Mouse (Mus musculus): Measurements from ENCODE around the gene Kcns1. TPM values are rescaled to one million over a fixed set of nuclear protein-coding genes. Genes with fewer than 3 reads are reported as not detected.
"Not testable (repeated sequence)": the region's sequence is repeated elsewhere in the genome, so short reads cannot be mapped to it uniquely, and the experiment has no call there.

Gene Kcns1
- 0.21 and 0.25 TPM in 2 replicates for polyA plus RNA-seq (2015; fragmentation: Nextera tagmentation; extraction: Ambion mirVana)

DNA sequence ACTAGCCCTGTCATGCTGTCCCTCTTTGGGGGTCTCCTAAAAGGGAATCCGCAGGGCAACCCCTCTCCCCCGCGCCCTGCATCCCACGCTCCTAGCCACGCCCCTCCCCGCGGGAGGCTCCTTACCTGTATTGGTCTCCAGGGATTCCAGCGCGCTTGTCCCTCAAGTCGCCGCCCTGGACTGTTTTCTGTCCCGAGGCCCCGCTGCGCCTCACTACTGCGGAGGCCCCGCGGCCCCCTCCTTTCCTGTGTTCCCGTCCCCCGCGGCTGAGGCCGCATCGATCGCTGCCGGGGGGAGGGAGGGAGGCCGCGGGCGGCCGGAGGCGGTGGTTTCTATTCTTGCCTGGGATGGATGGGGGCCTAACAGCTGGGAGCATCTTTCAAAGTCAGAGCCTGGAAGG lies at the start of gene Kcns1:
Gene Kcns1, minus strand, starts transcription at position 212 of the 400 bp plus-strand sequence.
- under 1% methylated on average over 24 of the region's 29 CpGs for WGBS
- peak within 1 kb of the TSS; percentile 50 for H3K4me2 ChIP-seq (replicated peaks; ENCODE audit: low read depth, low read length)
- no peak within 1 kb of the TSS for H3K27ac ChIP-seq (ENCODE audit: low read length)
- no peaks in the 10 kb centered on the region for H3K36me3 ChIP-seq (ENCODE audit: insufficient read depth, low read length)
- H3K4me3 ChIP-seq (ENCODE audit: low read length) = peak within 1 kb of the TSS; percentile 37
- peaks cover 64% of the 10 kb centered on the region for H3K27me3 ChIP-seq (ENCODE audit: insufficient read depth, low read length)
- ATAC-seq (ENCODE audit: low FRiP score, low TSS enrichment) = no peak
- peaks cover 15% of the 10 kb centered on the region for H3K4me1 ChIP-seq (ENCODE audit: insufficient read depth, low read length)
- no peaks in the 10 kb centered on the region for H3K9me3 ChIP-seq (ENCODE audit: low read length)
- no peak within 1 kb of the TSS for H3K9ac ChIP-seq (replicated peaks; ENCODE audit: low read length)

DNA sequence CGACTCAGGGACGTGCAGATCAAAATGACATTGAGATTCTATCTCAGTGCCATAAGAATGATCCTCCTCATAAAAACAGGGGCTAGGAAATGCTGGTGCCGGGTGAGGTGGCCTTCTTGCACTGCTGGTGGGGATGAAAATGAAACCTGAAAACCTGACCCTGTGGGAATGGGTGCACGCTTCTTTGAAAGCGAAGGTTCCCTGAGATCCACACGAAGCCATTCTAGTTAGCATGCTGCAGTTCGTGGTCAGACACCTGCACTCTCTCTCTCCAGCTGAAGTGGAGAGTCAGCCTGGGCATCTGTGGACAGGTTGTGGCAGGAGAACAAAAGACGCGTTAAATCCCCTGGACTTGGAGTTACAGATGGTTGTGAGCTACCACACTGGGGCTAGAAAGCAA lies 48.4 kb upstream of the Kcns1 start:
- Histone ChIP-seq H3K27ac (ENCODE audit: low read length) (no peak overlapping the region), H3K4me2 (replicated peaks; ENCODE audit: low read depth, low read length) (no peak overlapping the region; the same call in 1 of the 2 replicates), H3K4me3 (ENCODE audit: low read length) (no peak overlapping the region), H3K27me3 (ENCODE audit: insufficient read depth, low read length) (no peaks in the 10 kb centered on the region), H3K4me1 (ENCODE audit: insufficient read depth, low read length) (no peaks in the 10 kb centered on the region), H3K9ac (replicated peaks; ENCODE audit: low read length) (no peak overlapping the region), H3K9me3 (ENCODE audit: low read length) (no peaks in the 10 kb centered on the region), H3K36me3 (ENCODE audit: insufficient read depth, low read length) (no peaks in the 10 kb centered on the region)
- 78% methylated on average over 9 of the region's 9 CpGs for WGBS
- ATAC-seq (ENCODE audit: low FRiP score, low TSS enrichment) = no peak

DNA sequence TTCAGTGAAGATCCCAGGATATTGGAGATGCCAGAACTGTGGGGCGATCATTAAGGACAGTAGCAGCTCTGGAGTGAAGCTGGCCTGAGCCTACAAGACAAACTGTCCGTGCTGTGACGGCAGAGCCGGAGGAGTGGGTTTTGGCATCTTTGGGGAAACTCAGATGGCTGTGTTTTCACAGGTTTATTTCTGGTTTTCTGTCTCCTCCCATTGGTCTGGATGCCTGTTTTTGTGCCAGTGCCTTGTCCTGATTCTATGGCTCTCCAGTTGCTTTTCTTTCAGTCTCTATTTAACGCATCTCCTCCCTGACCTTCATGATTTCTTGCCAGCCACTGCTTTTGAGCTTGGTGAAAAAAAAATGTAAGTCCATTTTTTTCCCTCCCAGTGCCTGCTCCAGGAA lies 41.8 kb upstream of the Kcns1 start:
- no peak overlapping the region for H3K4me3 ChIP-seq (ENCODE audit: low read length)
- H3K27me3 ChIP-seq (ENCODE audit: insufficient read depth, low read length) = no peaks in the 10 kb centered on the region
- no peaks in the 10 kb centered on the region for H3K4me1 ChIP-seq (ENCODE audit: insufficient read depth, low read length)
- ATAC-seq (ENCODE audit: low FRiP score, low TSS enrichment) = no peak
- no peak overlapping the region for H3K9ac ChIP-seq (replicated peaks; ENCODE audit: low read length)
- no peak overlapping the region for H3K4me2 ChIP-seq (replicated peaks; ENCODE audit: low read depth, low read length)
- H3K9me3 ChIP-seq (ENCODE audit: low read length) = no peaks in the 10 kb centered on the region
- H3K27ac ChIP-seq (ENCODE audit: low read length) = no peak overlapping the region
- H3K36me3 ChIP-seq (ENCODE audit: insufficient read depth, low read length) = no peaks in the 10 kb centered on the region
- WGBS = 88% methylated on average over 5 of the region's 5 CpGs

DNA sequence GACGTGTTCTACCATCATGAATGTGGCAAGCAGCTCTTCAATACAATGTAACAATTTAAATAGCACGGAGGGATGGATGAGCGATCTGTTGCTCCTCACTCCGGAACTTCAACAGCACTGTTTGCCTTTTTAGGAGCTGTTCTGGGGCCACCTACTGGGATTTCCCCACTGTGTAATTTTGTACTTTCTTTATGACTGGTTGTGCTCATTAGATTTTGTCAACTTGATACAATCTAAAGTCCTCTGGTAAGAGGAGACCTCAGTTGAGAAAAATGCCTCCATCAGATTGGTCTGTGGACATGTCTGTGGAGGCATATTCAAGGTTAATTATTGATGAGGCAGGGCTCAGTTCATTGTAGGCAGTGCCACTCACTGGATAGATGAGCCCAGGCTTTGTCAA lies 40.0 kb upstream of the Kcns1 start:
- no peaks in the 10 kb centered on the region for H3K27me3 ChIP-seq (ENCODE audit: insufficient read depth, low read length)
- H3K4me3 ChIP-seq (ENCODE audit: low read length) = no peak overlapping the region
- no peak for ATAC-seq (ENCODE audit: low FRiP score, low TSS enrichment)
- no peaks in the 10 kb centered on the region for H3K36me3 ChIP-seq (ENCODE audit: insufficient read depth, low read length)
- no peaks in the 10 kb centered on the region for H3K9me3 ChIP-seq (ENCODE audit: low read length)
- H3K27ac ChIP-seq (ENCODE audit: low read length) = no peak overlapping the region
- H3K4me1 ChIP-seq (ENCODE audit: insufficient read depth, low read length) = no peaks in the 10 kb centered on the region
- H3K9ac ChIP-seq (replicated peaks; ENCODE audit: low read length) = no peak overlapping the region
- 91% methylated on average over 4 of the region's 4 CpGs for WGBS
- H3K4me2 ChIP-seq (replicated peaks; ENCODE audit: low read depth, low read length) = no peak overlapping the region

DNA sequence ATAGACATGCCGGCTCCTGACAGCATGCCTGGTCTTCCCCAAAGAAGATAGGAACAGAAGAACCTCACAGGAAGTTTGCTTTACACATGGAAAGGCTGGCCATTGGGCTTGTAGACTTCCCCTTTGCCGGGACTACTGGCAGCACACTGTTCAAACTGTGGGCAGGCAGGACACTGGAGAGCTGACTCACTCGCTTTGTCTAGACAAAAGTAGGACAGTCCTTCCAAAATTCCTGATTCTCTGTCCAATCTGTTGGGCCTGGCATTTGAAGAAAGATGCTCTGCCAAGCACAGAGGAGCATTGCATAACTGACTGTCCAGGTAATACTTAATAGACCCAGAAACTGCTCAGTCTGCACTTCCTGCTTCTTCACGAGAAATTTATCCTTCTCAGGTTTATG lies 35.8 kb upstream of the Kcns1 start:
- Histone ChIP-seq H3K4me3 (ENCODE audit: low read length) (no peak overlapping the region), H3K9ac (replicated peaks; ENCODE audit: low read length) (no peak overlapping the region), H3K4me1 (ENCODE audit: insufficient read depth, low read length) (no peaks in the 10 kb centered on the region), H3K27me3 (ENCODE audit: insufficient read depth, low read length) (no peaks in the 10 kb centered on the region), H3K4me2 (replicated peaks; ENCODE audit: low read depth, low read length) (no peak overlapping the region), H3K27ac (ENCODE audit: low read length) (no peak overlapping the region), H3K36me3 (ENCODE audit: insufficient read depth, low read length) (no peaks in the 10 kb centered on the region), H3K9me3 (ENCODE audit: low read length) (no peaks in the 10 kb centered on the region)
- ATAC-seq (ENCODE audit: low FRiP score, low TSS enrichment) = no peak
- 70% methylated on average over 4 of the region's 4 CpGs for WGBS

DNA sequence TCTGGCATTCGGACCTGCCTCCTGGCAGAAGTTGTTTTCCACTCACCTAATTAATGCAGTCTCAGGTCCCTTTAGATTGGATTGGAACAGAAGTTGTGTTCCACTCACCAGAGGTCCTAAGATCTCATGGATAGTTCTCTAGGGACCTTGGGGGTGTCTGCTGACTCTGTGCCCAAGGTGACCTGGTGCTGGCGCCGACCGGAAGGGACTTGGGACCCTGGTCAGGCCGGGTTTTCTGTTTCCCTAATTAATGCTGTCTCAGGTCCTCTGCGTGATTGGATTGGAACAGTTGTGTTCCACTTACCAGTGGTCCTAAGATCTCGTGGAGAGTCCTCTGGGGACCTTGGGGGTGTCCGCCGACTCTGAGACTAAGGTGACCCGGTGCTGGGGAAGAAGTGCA lies 35.1 kb upstream of the Kcns1 start:
- not testable (repeated sequence) for ATAC-seq (ENCODE audit: low FRiP score, low TSS enrichment); H3K36me3 ChIP-seq (ENCODE audit: insufficient read depth, low read length); H3K27ac ChIP-seq (ENCODE audit: low read length); H3K4me2 ChIP-seq (replicated peaks; ENCODE audit: low read depth, low read length); H3K4me1 ChIP-seq (ENCODE audit: insufficient read depth, low read length); H3K4me3 ChIP-seq (ENCODE audit: low read length); H3K9ac ChIP-seq (replicated peaks; ENCODE audit: low read length); H3K9me3 ChIP-seq (ENCODE audit: low read length); H3K27me3 ChIP-seq (ENCODE audit: insufficient read depth, low read length)
- 89% methylated on average over 10 of the region's 10 CpGs for WGBS

DNA sequence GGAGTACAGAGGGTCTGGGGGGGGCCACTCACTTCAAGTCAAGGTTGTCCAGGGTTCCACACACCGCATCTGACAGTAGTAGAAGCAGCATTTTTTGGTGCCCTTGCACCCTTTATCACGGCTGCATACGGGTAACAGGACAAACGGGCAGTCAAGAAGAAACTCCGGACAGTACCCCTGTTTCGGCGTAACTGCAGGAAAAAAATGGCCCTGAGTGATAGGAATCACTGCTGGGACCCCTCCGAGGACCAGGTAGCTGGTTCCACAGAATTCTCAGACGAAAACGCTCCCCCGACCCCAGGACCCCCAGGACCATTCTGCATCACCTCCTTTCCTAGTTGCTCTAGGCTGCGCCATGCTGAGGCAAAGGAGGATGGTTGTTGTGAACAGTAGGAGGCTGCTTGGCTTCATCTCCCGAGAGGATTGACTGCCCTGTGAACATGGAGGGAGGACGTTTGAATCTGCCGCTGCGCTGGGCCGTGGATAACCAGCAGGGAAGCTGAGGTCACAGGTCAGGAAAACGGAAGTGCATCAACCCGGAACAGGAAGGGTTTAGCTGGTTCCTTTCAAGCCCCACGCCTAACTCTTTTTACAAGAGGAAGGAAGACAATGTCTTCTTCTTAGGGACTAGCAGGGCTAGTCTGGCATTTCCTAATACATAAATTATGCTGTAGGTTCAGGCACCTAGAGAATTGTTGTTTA lies 28.9 kb upstream of the Kcns1 start, which contains the start of gene Wfdc15a:
Gene Wfdc15a, minus strand, starts transcription at position 505 of the 702 bp plus-strand sequence.
- H3K27me3 ChIP-seq (ENCODE audit: insufficient read depth, low read length) = no peaks in the 10 kb centered on the region
- no peak within 1 kb of the TSS for H3K27ac ChIP-seq (ENCODE audit: low read length)
- no peak for ATAC-seq (ENCODE audit: low FRiP score, low TSS enrichment)
- no peaks in the 10 kb centered on the region for H3K36me3 ChIP-seq (ENCODE audit: insufficient read depth, low read length)
- no peaks in the 10 kb centered on the region for H3K4me1 ChIP-seq (ENCODE audit: insufficient read depth, low read length)
- no peak within 1 kb of the TSS for H3K4me2 ChIP-seq (replicated peaks; ENCODE audit: low read depth, low read length)
- H3K9ac ChIP-seq (replicated peaks; ENCODE audit: low read length) = no peak within 1 kb of the TSS
- no peaks in the 10 kb centered on the region for H3K9me3 ChIP-seq (ENCODE audit: low read length)
- WGBS = 68% methylated on average over 20 of the region's 20 CpGs
- H3K4me3 ChIP-seq (ENCODE audit: low read length) = no peak within 1 kb of the TSS

DNA sequence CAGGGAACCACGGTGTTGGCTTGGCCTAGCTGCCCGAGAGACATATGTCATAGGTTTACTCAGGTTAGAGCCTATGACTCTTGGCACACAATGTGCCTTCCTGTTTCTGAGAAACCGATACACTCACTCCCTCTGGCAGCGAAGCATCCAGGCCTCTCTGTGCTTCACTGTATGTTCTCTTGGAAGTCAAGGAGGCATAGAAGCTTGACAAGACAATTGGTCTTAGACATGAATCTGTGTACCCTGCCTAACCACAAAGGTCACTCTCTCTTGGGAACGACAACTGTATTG lies 25.7 kb upstream of the Kcns1 start:
- no peaks in the 10 kb centered on the region for H3K4me1 ChIP-seq (ENCODE audit: insufficient read depth, low read length)
- no peaks in the 10 kb centered on the region for H3K36me3 ChIP-seq (ENCODE audit: insufficient read depth, low read length)
- no peak overlapping the region for H3K4me3 ChIP-seq (ENCODE audit: low read length)
- WGBS = 73% methylated on average over 5 of the region's 5 CpGs
- no peak overlapping the region for H3K4me2 ChIP-seq (replicated peaks; ENCODE audit: low read depth, low read length)
- ATAC-seq (ENCODE audit: low FRiP score, low TSS enrichment) = no peak
- H3K27ac ChIP-seq (ENCODE audit: low read length) = no peak overlapping the region
- no peak overlapping the region for H3K9ac ChIP-seq (replicated peaks; ENCODE audit: low read length)
- H3K27me3 ChIP-seq (ENCODE audit: insufficient read depth, low read length) = no peaks in the 10 kb centered on the region
- no peaks in the 10 kb centered on the region for H3K9me3 ChIP-seq (ENCODE audit: low read length)

DNA sequence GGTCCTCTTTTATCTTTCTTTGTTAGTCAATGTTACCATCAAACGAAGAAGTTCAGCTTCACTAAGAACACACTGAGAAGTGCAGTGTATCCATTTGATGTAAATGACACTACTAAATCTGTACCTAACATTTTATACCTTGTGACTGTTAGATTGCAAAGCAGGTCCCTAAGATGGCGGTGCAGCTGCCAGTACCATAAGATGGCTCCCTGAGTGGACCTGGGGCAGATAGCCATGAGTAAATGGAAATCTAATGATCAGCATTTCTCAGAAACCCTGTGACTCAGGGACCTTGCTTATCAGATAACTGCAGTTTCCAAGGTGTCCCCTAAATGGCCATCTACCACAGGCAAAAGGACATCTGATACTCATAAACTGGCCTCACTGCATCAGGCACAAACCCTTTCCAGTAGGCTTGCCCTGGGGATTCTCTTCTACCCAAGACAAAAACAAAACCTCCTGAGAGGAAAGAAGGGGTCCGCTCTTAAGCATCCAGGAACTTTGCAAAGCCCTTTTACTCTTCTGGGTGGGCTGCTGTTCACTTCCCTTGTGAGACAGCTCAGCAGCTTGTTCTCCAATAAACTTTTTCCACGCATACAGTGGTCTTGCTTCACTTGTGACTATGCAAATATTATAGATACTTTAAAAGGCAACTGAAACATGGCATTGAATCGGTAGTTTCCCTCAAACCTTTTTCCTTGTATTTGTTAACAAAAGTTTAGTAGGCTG lies 25.2 kb upstream of the Kcns1 start:
- Histone ChIP-seq H3K4me3 (ENCODE audit: low read length) (no peak overlapping the region), H3K9me3 (ENCODE audit: low read length) (no peaks in the 10 kb centered on the region), H3K4me2 (replicated peaks; ENCODE audit: low read depth, low read length) (no peak overlapping the region), H3K27me3 (ENCODE audit: insufficient read depth, low read length) (no peaks in the 10 kb centered on the region), H3K27ac (ENCODE audit: low read length) (no peak overlapping the region), H3K36me3 (ENCODE audit: insufficient read depth, low read length) (no peaks in the 10 kb centered on the region), H3K9ac (replicated peaks; ENCODE audit: low read length) (no peak overlapping the region), H3K4me1 (ENCODE audit: insufficient read depth, low read length) (no peaks in the 10 kb centered on the region)
- ATAC-seq (ENCODE audit: low FRiP score, low TSS enrichment) = no peak
- WGBS = 87% methylated on average over 5 of the region's 5 CpGs

DNA sequence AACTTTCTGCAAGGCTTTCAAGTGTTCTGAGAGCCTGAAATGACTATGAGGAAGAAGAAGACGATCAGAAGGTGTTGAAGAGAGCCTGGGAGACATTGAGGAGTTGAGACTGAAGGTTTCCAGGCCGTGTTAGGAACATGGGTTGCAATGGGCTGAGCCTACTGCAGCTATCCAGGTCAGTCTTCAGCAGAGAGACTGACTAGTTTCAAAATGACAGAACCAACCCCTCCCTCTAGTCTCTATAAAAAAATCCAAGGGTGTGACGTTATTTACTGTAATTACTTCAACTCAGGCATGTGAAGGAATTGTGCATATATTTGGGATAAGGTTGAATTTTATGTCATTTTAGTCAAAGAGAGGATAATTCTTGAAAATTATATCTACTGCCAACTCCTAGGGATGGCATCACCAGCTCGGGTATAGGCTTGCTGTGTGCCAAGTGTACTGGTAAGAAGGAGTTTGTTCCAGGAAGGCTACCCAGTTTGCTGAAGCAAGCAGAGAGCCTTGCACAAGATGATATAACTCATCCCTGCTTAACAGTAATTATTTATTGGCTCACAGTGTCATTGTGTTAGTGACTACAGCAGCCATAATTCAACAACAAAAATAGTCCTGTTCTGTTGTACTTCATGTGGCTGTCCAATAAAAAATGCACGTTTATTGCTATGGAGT lies 24.2 kb upstream of the Kcns1 start:
- ATAC-seq (ENCODE audit: low FRiP score, low TSS enrichment) = no peak
- H3K9ac ChIP-seq (replicated peaks; ENCODE audit: low read length) = no peak overlapping the region

More for the DNA sequence above, 24.2 kb upstream of the Kcns1 start:
- H3K27ac ChIP-seq (ENCODE audit: low read length) = no peak overlapping the region
- WGBS = 70% methylated on average over 5 of the region's 5 CpGs
- no peaks in the 10 kb centered on the region for H3K27me3 ChIP-seq (ENCODE audit: insufficient read depth, low read length)
- H3K4me3 ChIP-seq (ENCODE audit: low read length) = no peak overlapping the region
- H3K9me3 ChIP-seq (ENCODE audit: low read length) = no peaks in the 10 kb centered on the region
- H3K4me1 ChIP-seq (ENCODE audit: insufficient read depth, low read length) = no peaks in the 10 kb centered on the region
- no peak overlapping the region for H3K4me2 ChIP-seq (replicated peaks; ENCODE audit: low read depth, low read length)
- no peaks in the 10 kb centered on the region for H3K36me3 ChIP-seq (ENCODE audit: insufficient read depth, low read length)

Measured in kidney, embryonic 16.5 days (tissue).